In the genomic region with DNA sequence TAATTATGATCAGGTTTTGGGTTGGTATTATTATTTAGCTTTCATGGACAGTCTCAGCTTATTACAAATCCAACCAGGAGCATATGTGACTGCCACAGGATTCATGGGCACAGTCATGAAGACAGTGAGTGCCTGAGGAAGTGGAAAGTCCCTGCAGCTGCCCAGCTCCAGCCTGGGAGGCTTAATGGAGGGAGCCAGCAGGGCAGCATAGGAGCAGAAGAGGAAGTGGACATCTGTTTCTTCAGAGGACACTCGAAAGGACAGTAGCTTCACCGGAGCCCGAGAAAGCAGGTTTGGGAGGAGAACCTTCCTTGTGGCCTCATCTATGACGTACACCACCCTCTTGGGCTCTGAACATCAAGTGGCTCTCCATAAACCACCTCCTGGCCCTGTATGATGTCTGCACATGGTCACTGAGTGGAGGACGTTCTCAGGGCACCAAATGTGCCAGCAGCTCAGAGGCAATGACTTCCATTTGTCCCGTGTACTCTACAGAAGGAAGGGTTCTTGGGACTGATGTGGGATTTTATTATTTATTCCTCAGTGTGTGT, we compare ENCODE assay signal across 11 mouse cellular contexts. TPM values are rescaled to one million over a fixed set of nuclear protein-coding genes. Genes with fewer than 3 reads are reported as not detected.
A peak's percentile ranks its signal among the peaks of the same experiment; 100 is the strongest.
DNase-seq lines count a peak whose midpoint lies in the region; ATAC-seq and TF ChIP-seq lines count a peak whose summit lies in the region.
"Had no signal": no experiment of that assay in that cellular context is flagged by ENCODE, and none has a peak within 500 bp of the region (broad histone marks: within the 10 kb centered on the region; RNA-seq: fewer than 3 reads in every experiment).

No protein-coding gene starts in this region.

- no peak overlapping the region for H3K4me3 ChIP-seq in spleen, adult 2 months (ENCODE audit: extremely low read depth, insufficient read depth, insufficient read length)
- H3K4me3 ChIP-seq in limb, embryonic 14.5 days (replicated peaks; ENCODE audit: low read length), result no peak overlapping the region
- H3K4me3 ChIP-seq in left cerebral cortex, adult 2 months, result no peak overlapping the region

- 49% methylated on average over 6 of the region's 6 CpGs for WGBS in spleen, adult 2 months
- WGBS in limb, embryonic 14.5 days, result 74% methylated on average over 6 of the region's 6 CpGs

- peak overlapping the region; percentile 37; the same call in 1 of the 2 replicates for H3K27ac ChIP-seq in spleen, adult 2 months (ENCODE audit: insufficient read depth, low read length)
- H3K27ac ChIP-seq in limb, embryonic 14.5 days (replicated peaks; ENCODE audit: low read depth, low read length), result 0 out of 2 replicates have a peak overlapping the region, but pooled peaks have one; percentile 84
- H3K27ac ChIP-seq in left cerebral cortex, adult 2 months, result no peak overlapping the region

- H3K36me3 ChIP-seq in spleen, adult 2 months (ENCODE audit: control insufficient read depth, insufficient read depth, low read length), result no peaks in the 10 kb centered on the region
- no peaks in the 10 kb centered on the region for H3K36me3 ChIP-seq in limb, embryonic 14.5 days (ENCODE audit: control insufficient read depth, insufficient read depth, low read length)

- intact Hi-C loops in left cerebral cortex, adult 2 months (cut with DNase I), result no loop called here

- no peak for TF ChIP-seq CTCF in spleen, adult 2 months (IDR thresholded peaks at IDR 0.05; ENCODE audit: extremely low read depth, insufficient read depth, insufficient read length, insufficient replicate concordance)
- TF ChIP-seq CTCF in left cerebral cortex, adult 2 months (IDR thresholded peaks at IDR 0.05), result no peak

- H3K9me3 ChIP-seq in limb, embryonic 14.5 days (ENCODE audit: control insufficient read depth, low read length), result no peaks in the 10 kb centered on the region

- TF ChIP-seq POLR2A in spleen, adult 2 months (IDR thresholded peaks at IDR 0.05; ENCODE audit: low read depth, low read length), result no peak
- no peak for TF ChIP-seq POLR2A in limb, embryonic 14.5 days (IDR thresholded peaks at IDR 0.05; ENCODE audit: borderline replicate concordance, extremely low read depth, insufficient read depth, insufficient read length)

- ATAC-seq in limb, embryonic 14.5 days (ENCODE audit: low FRiP score, low read depth), result no peak
- no peak for ATAC-seq in cerebellum, adult (ENCODE audit: insufficient number of reproducible peaks, low FRiP score, low TSS enrichment)

- no peaks in the 10 kb centered on the region for H3K27me3 ChIP-seq in spleen, adult 2 months (ENCODE audit: control insufficient read depth, insufficient read depth, low read length)
- H3K27me3 ChIP-seq in limb, embryonic 14.5 days (ENCODE audit: control insufficient read depth, insufficient read depth, low read length), result no peaks in the 10 kb centered on the region

- DNase-seq in heart, adult 8-10 months (ENCODE audit: low spot score), result peak; percentile 21
- DNase-seq in heart, postnatal 4 days, result no peak
- no peak for DNase-seq in spleen, adult 2 months (ENCODE audit: low read depth in 1 of 2, low spot score in 2 of 2)
- no peak for DNase-seq in spleen, adult 12 weeks (ENCODE audit: low spot score)
- DNase-seq in limb, embryonic 14.5 days (ENCODE audit: low spot score), result no peak
- DNase-seq in c-Kit-positive CD71-positive TER-119-positive erythroid progenitor cells, embryonic 14.5 days (ENCODE audit: low spot score), result no peak
- DNase-seq in left cerebral cortex, adult 2 months (ENCODE audit: extremely low spot score in 1 of 2, low spot score in 2 of 2), result no peak
- DNase-seq: cerebellum, adult 18-20 months; liver had no signal

- peaks cover 17% of the 10 kb centered on the region; the same call in 1 of the 2 replicates for H3K4me1 ChIP-seq in spleen, adult 2 months (ENCODE audit: control insufficient read depth, insufficient read depth, insufficient read length)
- H3K4me1 ChIP-seq in limb, embryonic 14.5 days (ENCODE audit: control insufficient read depth, insufficient read depth, low read length), result peaks cover 31% of the 10 kb centered on the region

- no peak overlapping the region for H3K9ac ChIP-seq in limb, embryonic 14.5 days (ENCODE audit: low read depth, low read length, severe bottlenecking)

- H3K4me2 ChIP-seq in limb, embryonic 14.5 days (replicated peaks; ENCODE audit: low read depth, low read length, severe bottlenecking), result no peak overlapping the region
- H3K4me2 ChIP-seq: midbrain, embryonic 11.5 days had no signal

RNA-seq across cellular contexts. Expression of a gene that starts 28.5 kb away (rescaled TPM):
- 10 to 100 TPM; 41.8 to 60.9 (median 50.3) TPM for total RNA-seq in heart, adult 8-10 months (2022)
- total RNA-seq in heart, postnatal 4 days (2021), result 10 to 100 TPM; 98.2 to 100.0 TPM
- 49.6 and 83.0 TPM in 2 replicates for polyA plus RNA-seq in spleen, adult 2 months (2012; rRNA removed)
- 44.5 and 58.6 TPM in 2 replicates for polyA plus RNA-seq in limb, embryonic 14.5 days (2012; rRNA removed)
- polyA plus RNA-seq in limb, embryonic 14.5 days (2014; fragmentation: Nextera tagmentation; extraction: Ambion mirVana), result 10.0 and 10.1 TPM in 2 replicates
- 10 to 100 TPM; 63.9 to 78.4 TPM for total RNA-seq in left cerebral cortex, adult 2 months (2021)
